Mouse (Mus musculus): ENCODE data around the gene Mgll.

DNA sequence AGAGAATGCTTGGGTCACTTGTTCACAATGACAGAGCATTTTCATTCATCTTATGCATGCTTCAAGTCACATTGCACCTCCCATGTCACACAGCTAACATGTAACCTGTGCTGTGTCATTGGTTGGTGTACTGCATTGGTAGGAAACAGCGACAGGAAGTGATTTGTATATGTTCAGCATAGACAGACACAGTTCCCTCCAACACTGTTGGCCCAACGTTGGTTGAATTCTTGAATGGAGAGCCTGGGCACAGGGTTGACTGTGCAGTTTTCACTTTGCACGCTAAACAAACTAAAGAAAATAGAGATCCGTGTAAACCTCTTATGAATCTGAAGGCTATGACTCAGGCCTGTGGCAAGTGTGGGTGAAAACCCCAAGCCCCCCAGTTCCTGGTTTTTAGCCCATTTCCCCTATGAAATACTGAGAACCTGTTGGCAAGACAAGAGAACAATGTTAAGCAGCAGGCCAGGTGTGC is 10.0 kb upstream of the Mgll start:
- TF ChIP-seq POLR2A (IDR thresholded peaks at IDR 0.05; ENCODE audit: insufficient read depth, low read depth, low read length) (no peak), CTCF (IDR thresholded peaks at IDR 0.05; ENCODE audit: insufficient read depth, low read depth, low read length) (no peak)

Measured in olfactory bulb, adult 2 months (tissue).